Mouse (Mus musculus): ENCODE data around the gene Rims1.

DNA sequence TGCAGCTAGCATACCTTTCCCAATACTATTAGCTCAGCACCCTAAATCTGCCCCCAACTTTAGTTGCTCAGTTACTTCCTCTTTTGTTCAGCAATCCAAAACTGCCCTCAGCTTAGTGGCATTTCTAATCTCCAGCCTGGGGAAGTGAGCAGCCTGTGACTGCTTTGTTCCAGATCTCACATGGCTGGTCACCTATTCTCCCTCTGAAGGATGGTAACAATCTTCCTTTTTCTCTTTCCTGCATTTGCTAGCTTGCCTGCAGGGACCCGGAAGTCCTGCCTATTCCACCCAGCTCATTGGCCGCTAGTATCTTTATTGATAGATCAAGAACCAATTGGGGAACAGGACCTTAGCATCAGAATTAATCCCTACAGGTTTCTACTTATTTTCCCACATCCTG lies 551.5 kb downstream of the Rims1 start:
- TF ChIP-seq CTCF (IDR thresholded peaks at IDR 0.05; ENCODE audit: low read depth) (no peak), EP300 (optimal IDR thresholded peaks at IDR 0.05) (no peak)

All from stomach, postnatal 0 days (tissue).